Mouse (Mus musculus) heart, postnatal 0 days (tissue): ENCODE results near the gene Tef.

ENCODE experiments used
- CTCF ChIP-seq: IDR thresholded peaks from 2 replicates; pipeline ENCODE4 v1.5.1; 2016; ENCODE audit warnings: antibody characterized with exemption, control low read depth, low read depth
- EP300 ChIP-seq: IDR thresholded peaks from 2 replicates; pipeline ENCODE4 v1.6.1; 2016; ENCODE audit warnings: antibody characterized with exemption, low read depth

GRCm38 (mm10) chr15:81781816-81782215 is 20.4 kb upstream of the Tef start:
- TF ChIP-seq CTCF (no peak), EP300 (no peak)
